Comparison of ENCODE assay signal across 8 mouse cellular contexts in the genomic region with DNA sequence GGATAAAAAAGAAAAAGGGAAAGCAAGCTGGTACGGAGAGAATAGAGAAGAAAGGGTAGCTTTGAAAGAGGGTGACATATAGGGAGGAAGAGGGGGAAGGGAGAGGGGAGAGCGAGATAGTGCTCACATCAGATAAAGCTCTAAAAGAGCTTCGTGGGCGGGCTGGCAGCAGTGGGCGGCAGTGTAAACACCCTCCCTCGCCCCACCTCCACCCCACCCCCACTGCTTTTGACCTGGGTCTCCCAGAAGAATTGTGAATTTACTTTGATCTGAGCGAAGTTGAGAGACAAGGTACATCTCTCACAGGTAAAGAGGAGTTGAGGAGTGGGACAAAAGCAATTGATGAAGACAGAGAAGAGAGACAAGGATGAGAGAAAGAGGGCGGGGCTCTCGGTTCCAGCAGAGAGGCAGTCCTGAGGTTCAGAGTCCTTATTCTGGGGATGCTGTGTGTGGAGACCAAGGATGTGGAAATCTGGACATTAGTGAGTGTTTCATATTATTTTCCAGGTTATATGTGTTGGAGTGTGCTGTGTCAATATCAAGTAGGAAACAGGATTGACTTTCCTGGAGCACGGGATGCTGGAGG. TPM values are rescaled to one million over a fixed set of nuclear protein-coding genes. Genes with fewer than 3 reads are reported as not detected.
DNase-seq lines count a peak whose midpoint lies in the region; ATAC-seq lines count a peak whose summit lies in the region.

TSS of gene Aim2 (plus strand) at position 508 of the 586 bp plus-strand sequence.

- peak within 1 kb of the TSS; percentile 20 for H3K4me3 ChIP-seq in kidney, embryonic 16.5 days (ENCODE audit: low read length)
- H3K4me3 ChIP-seq in forebrain, embryonic 10.5 days: peak within 1 kb of the TSS; percentile 56
- no peak within 1 kb of the TSS for H3K4me3 ChIP-seq in limb, embryonic 15.5 days

- no peak within 1 kb of the TSS for H3K9ac ChIP-seq in kidney, embryonic 16.5 days (replicated peaks; ENCODE audit: low read length)
- no peak within 1 kb of the TSS for H3K9ac ChIP-seq in limb, embryonic 15.5 days

- H3K4me1 ChIP-seq in kidney, embryonic 16.5 days (ENCODE audit: insufficient read depth, low read length): no peaks in the 10 kb centered on the region
- H3K4me1 ChIP-seq in forebrain, embryonic 10.5 days: peaks cover 32% of the 10 kb centered on the region
- 0 out of 2 replicates have a peak, but pooled peaks cover 6% of the 10 kb centered on the region for H3K4me1 ChIP-seq in limb, embryonic 15.5 days

- 0 out of 2 replicates have a peak, but pooled peaks have one; percentile 39 for ATAC-seq in kidney, embryonic 16.5 days (ENCODE audit: low FRiP score, low TSS enrichment)
- no peak for ATAC-seq in limb, embryonic 15.5 days (ENCODE audit: insufficient number of reproducible peaks, low FRiP score, low TSS enrichment, low read depth)
- ATAC-seq in neutrophil, adult 5-6 weeks (ENCODE audit: extremely low read depth, insufficient number of reproducible peaks, low FRiP score, poor library complexity, severe bottlenecking): no peak
- no peak for ATAC-seq in cerebellum, adult (ENCODE audit: insufficient number of reproducible peaks, low FRiP score, low TSS enrichment)

- H3K4me2 ChIP-seq in kidney, embryonic 16.5 days (replicated peaks; ENCODE audit: low read depth, low read length): peak within 1 kb of the TSS; percentile 50
- H3K4me2 ChIP-seq in limb, embryonic 15.5 days: 0 out of 2 replicates have a peak within 1 kb of the TSS, but pooled peaks have one; percentile 5

- no peaks in the 10 kb centered on the region for H3K27me3 ChIP-seq in kidney, embryonic 16.5 days (ENCODE audit: insufficient read depth, low read length)
- no peaks in the 10 kb centered on the region for H3K27me3 ChIP-seq in forebrain, embryonic 10.5 days (ENCODE audit: poor library complexity, severe bottlenecking)
- no peaks in the 10 kb centered on the region for H3K27me3 ChIP-seq in limb, embryonic 15.5 days

- H3K36me3 ChIP-seq in kidney, embryonic 16.5 days (ENCODE audit: insufficient read depth, low read length): no peaks in the 10 kb centered on the region
- no peaks in the 10 kb centered on the region; the same call in 1 of the 2 replicates for H3K36me3 ChIP-seq in forebrain, embryonic 10.5 days (replicated peaks)
- no peaks in the 10 kb centered on the region for H3K36me3 ChIP-seq in limb, embryonic 15.5 days

- H3K27ac ChIP-seq in kidney, embryonic 16.5 days (ENCODE audit: low read length): no peak within 1 kb of the TSS
- H3K27ac ChIP-seq in forebrain, embryonic 10.5 days: peak within 1 kb of the TSS; percentile 87
- no peak within 1 kb of the TSS for H3K27ac ChIP-seq in limb, embryonic 15.5 days

- 12% methylated on average over 10 of the region's 10 CpGs for WGBS in kidney, embryonic 16.5 days
- WGBS in forebrain, embryonic 10.5 days: 14% methylated on average over 10 of the region's 10 CpGs
- WGBS in limb, embryonic 15.5 days: 13% methylated on average over 10 of the region's 10 CpGs

- no peak for DNase-seq in kidney, postnatal 10 days
- DNase-seq in forebrain, embryonic 10.5 days (ENCODE audit: extremely low spot score, low spot score): no peak
- DNase-seq in gastrocnemius, postnatal 10 days: no peak
- no peak for DNase-seq in thymus, postnatal 4 days

- no peaks in the 10 kb centered on the region for H3K9me3 ChIP-seq in kidney, embryonic 16.5 days (ENCODE audit: low read length)
- no peaks in the 10 kb centered on the region for H3K9me3 ChIP-seq in forebrain, embryonic 10.5 days
- no peaks in the 10 kb centered on the region for H3K9me3 ChIP-seq in limb, embryonic 15.5 days

RNA-seq across cellular contexts. Expression of gene Aim2, which starts in this region (rescaled TPM):
- 2.3 and 3.5 TPM in 2 replicates for polyA plus RNA-seq in kidney, embryonic 16.5 days (2015; fragmentation: Nextera tagmentation; extraction: Ambion mirVana)
- polyA plus RNA-seq in forebrain, embryonic 10.5 days (2016; fragmentation: Nextera tagmentation; extraction: Ambion mirVana): 4.8 and 6.4 TPM in 2 replicates
- polyA plus RNA-seq in limb, embryonic 15.5 days (2015; fragmentation: Nextera tagmentation; extraction: Ambion mirVana): 1.4 and 1.6 TPM in 2 replicates
- total RNA-seq in neutrophil, adult 5-6 weeks (2017): 207 and 213 TPM in 2 replicates
- total RNA-seq in gastrocnemius, postnatal 10 days (2021): 1 to 10 TPM in 1 of 2 experiments, under 1 TPM in 1; 0.26 to 1.0 TPM

Comparison
In these comparisons a context has a peak if more than half of its experiments do, and no peak if none do; other contexts are left out.
1. RNA of gene Aim2 (total RNA-seq): 207 to 213 TPM in neutrophil, adult 5-6 weeks; 0.26 to 1.0 TPM in gastrocnemius, postnatal 10 days; every median in the first group is over 100 times any median in the second.